Mouse (Mus musculus): ENCODE data around the gene Slc5a4b. TPM values are rescaled to one million over a fixed set of nuclear protein-coding genes. Genes with fewer than 3 reads are reported as not detected.
"Not testable (repeated sequence)": the region's sequence is repeated elsewhere in the genome, so short reads cannot be mapped to it uniquely, and the experiment has no call there.

The Slc5a4b gene
- polyA plus RNA-seq, 1 experiment from 2014 or later = not detected

- H3K4me3 ChIP-seq (replicated peaks) = no peak overlapping the region
- WGBS = 91% methylated on average over 8 of the region's 8 CpGs
- no peaks in the 10 kb centered on the region for H3K9me3 ChIP-seq
- H3K27ac ChIP-seq = no peak overlapping the region
- ATAC-seq = no peak
- no peak overlapping the region for H3K4me2 ChIP-seq (replicated peaks)
- H3K9ac ChIP-seq (replicated peaks) = no peak overlapping the region
- H3K4me1 ChIP-seq (replicated peaks) = no peaks in the 10 kb centered on the region
- H3K27me3 ChIP-seq = no peaks in the 10 kb centered on the region
- no peaks in the 10 kb centered on the region for H3K36me3 ChIP-seq
Observed at GRCm38 (mm10) chr10:76096580-76096979, 14.2 kb downstream of the Slc5a4b start.

- not testable (repeated sequence) for H3K36me3 ChIP-seq; H3K4me3 ChIP-seq (replicated peaks); H3K27ac ChIP-seq; H3K9me3 ChIP-seq; H3K27me3 ChIP-seq; ATAC-seq; H3K4me2 ChIP-seq (replicated peaks); H3K9ac ChIP-seq (replicated peaks); H3K4me1 ChIP-seq (replicated peaks)
- 91% methylated on average over 2 of the region's 2 CpGs for WGBS
Observed at GRCm38 (mm10) chr10:76077008-76077407, 33.8 kb downstream of the Slc5a4b start.

DNA sequence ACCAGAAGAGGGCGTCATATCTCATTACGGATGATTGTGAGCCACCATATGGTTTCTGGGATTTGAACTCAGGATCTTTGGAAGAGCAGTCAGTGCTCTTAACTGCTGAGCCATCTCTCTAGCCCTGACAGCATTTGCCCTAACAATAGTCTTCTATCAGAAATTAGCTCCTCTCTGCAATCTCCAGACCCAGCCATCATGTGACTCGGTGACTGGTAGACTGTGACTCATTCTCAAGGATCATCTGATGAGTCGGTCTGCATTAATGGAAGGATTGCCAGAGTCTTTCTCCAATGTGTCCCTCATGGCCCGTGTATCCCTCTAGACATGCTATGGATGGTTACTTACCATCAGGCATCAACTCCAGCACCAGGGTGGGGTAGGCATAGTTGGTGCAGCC, 38.7 kb downstream of the Slc5a4b start:
- H3K9ac ChIP-seq (replicated peaks); ATAC-seq; H3K36me3 ChIP-seq; H3K27ac ChIP-seq; H3K4me1 ChIP-seq (replicated peaks); H3K4me3 ChIP-seq (replicated peaks); H3K4me2 ChIP-seq (replicated peaks); H3K27me3 ChIP-seq; H3K9me3 ChIP-seq: not testable (repeated sequence)
- 95% methylated on average over 5 of the region's 5 CpGs for WGBS

DNA sequence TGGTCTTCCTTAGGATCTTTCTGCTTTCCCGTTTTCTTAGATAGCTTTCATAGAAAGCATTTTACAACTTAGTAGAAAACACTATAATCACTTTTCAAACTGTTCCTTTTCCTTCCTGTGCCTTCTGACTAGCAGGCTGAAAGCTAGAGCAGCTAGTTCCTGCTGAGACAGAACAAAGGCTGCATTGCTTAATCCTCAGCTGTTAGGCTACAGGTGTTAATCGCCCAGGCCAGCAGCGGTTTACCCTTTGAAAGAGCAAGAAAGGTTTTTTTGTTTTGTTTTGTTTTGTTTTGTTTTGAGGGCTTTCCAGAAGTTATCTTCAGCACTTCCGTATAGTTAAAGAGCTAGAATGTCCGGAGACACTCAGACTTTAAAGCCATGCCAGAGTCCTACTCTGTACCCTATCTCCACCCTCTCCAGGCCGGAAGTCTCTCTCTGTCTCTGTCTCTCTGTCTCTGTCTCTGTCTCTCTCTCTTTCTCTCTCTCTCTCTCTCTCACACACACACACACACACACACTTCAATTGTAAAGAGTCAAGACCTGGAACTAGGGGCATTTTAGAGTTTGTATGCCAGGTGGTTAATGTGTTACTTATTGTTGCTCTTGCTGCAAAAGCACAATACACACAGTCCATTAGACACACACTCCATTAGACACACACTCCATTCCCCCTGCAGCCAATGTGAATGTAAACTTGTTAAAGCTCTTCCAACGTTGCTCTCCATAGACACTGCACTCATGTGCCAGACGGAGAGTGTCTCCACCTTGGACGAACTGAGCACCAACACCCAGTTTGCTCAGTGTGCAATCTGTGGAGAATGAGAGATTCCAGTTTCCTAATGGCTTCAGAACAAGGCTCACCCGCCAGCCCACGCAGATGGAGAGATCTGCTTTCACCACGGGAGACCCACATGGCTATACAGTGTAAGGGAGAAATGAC, 42.8 kb downstream of the Slc5a4b start:
- 35% methylated on average over 12 of the region's 12 CpGs for WGBS
- Histone ChIP-seq H3K27me3 (no peaks in the 10 kb centered on the region), H3K27ac (no peak overlapping the region), H3K4me2 (replicated peaks) (no peak overlapping the region), H3K9ac (replicated peaks) (no peak overlapping the region), H3K4me1 (replicated peaks) (0 out of 2 replicates have a peak, but pooled peaks cover 3% of the 10 kb centered on the region), H3K4me3 (replicated peaks) (no peak overlapping the region), H3K9me3 (no peaks in the 10 kb centered on the region), H3K36me3 (no peaks in the 10 kb centered on the region)
- no peak for ATAC-seq

DNA sequence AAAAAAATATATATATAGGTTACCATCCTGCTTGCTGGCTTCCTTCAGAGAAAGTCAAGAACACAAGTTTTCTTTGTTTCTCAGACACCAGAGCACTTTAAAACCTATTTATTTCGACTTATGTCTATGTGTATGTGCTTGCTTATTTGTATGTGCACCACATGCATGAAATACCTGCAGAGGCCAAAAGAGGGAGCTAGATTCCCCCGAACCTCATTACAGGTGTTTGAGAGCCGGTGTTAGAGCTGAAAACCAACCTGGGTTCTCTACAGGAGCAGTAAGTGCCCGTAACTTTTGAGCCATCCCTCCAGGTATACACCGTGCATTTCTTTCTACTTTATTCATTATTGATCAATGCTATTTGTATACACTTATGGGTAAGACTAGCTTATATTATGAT, 48.3 kb downstream of the Slc5a4b start:
- Histone ChIP-seq H3K4me1 (replicated peaks) (no peaks in the 10 kb centered on the region), H3K9me3 (no peaks in the 10 kb centered on the region), H3K4me2 (replicated peaks) (no peak overlapping the region), H3K27ac (no peak overlapping the region), H3K9ac (replicated peaks) (no peak overlapping the region), H3K4me3 (replicated peaks) (no peak overlapping the region), H3K36me3 (no peaks in the 10 kb centered on the region), H3K27me3 (no peaks in the 10 kb centered on the region)
- no peak for ATAC-seq
- 92% methylated on average over 5 of the region's 5 CpGs for WGBS

GRCm38 (mm10) chr10:76051860-76052259, 58.9 kb downstream of the Slc5a4b start:
- H3K27ac ChIP-seq = no peak overlapping the region
- no peak overlapping the region for H3K4me2 ChIP-seq (replicated peaks)
- no peak overlapping the region for H3K9ac ChIP-seq (replicated peaks)
- no peaks in the 10 kb centered on the region for H3K27me3 ChIP-seq
- H3K9me3 ChIP-seq = no peaks in the 10 kb centered on the region
- ATAC-seq = no peak
- WGBS = 85% methylated on average over 11 of the region's 11 CpGs
- H3K4me3 ChIP-seq (replicated peaks) = no peak overlapping the region
- no peaks in the 10 kb centered on the region for H3K36me3 ChIP-seq
- no peaks in the 10 kb centered on the region for H3K4me1 ChIP-seq (replicated peaks)

DNA sequence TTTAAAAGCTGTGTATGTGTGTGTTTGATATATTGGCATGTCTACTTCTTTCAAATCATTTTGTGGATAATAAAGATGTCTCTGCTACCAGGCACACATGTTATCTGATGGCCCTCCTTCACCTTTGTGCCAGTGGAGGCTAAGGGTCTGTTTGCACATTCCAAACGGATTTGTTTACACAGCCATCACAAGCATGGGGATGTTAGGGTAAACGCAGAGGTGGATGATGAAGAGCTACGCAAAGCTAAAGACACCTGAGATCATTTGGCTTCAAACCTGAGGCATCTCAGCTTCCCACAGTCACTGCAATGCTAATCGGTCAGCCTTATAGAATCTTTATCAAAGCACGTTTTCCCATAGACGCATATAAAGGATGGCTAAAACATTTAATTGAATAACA, 61.8 kb downstream of the Slc5a4b start:
- Histone ChIP-seq H3K27ac (no peak overlapping the region), H3K27me3 (no peaks in the 10 kb centered on the region), H3K4me1 (replicated peaks) (no peaks in the 10 kb centered on the region), H3K4me2 (replicated peaks) (no peak overlapping the region), H3K4me3 (replicated peaks) (no peak overlapping the region), H3K9me3 (no peaks in the 10 kb centered on the region), H3K9ac (replicated peaks) (no peak overlapping the region), H3K36me3 (peaks cover 4% of the 10 kb centered on the region)
- 68% methylated on average over 6 of the region's 6 CpGs for WGBS
- ATAC-seq = no peak

DNA sequence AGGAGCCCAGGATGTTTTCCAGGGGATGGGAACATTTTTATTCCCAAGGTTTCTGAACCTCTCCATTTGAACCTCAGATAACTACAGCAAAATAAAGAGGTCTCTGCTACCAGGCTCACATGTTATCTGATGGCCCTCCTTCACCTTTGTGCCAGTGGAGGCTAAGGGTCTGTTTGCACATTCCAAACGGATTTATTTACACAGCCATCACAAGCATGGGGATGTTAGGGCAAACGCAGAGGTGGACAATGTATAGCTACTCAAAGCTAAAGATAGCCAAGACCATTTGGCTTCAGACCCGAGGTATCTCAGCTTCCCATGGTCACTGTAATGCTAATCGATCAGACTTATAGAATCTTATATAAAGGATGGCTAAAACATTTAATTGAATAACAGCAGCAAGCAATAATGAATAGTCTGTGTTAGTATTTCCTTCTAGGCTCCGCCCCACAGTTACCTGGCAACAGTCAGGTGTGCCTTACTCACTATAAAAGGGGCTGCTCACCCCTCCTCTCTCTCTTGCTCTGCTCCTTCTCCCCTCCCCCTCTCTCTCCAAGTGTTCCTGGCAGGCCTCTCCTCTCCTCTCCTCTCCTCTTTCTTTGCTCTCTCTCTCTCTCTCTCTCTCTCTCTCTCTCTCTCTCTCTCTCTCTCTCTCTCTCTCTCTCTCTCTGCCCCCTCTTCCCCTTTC, 63.4 kb downstream of the Slc5a4b start:
- WGBS = 62% methylated on average over 5 of the region's 5 CpGs

DNA sequence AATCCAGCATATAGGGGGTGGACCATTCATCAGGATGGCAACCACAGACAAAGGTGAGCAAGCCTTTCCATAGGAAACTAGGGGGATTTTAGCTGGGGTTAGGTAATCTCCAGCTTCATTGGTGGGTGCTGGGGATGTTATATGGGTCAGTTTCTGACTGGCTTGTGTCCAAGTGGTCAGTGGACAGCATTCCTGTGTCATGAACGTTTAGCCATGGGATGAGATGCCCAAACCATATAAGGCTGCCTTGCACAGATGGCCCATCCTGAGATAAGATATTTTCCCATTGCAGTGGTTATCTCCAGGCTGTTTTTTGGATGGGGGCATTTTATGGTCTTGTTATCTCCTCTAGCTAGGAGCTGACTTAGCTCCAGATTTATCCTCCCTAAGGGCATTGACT, 64.0 kb downstream of the Slc5a4b start:
- WGBS = 66% methylated on average over 1 of the region's 1 CpGs
- ATAC-seq = no peak

More for the DNA sequence above, 63.4 kb downstream of the Slc5a4b start:
- Histone ChIP-seq H3K4me2 (replicated peaks) (no peak overlapping the region), H3K27ac (no peak overlapping the region), H3K4me3 (replicated peaks) (no peak overlapping the region), H3K4me1 (replicated peaks) (no peaks in the 10 kb centered on the region), H3K27me3 (no peaks in the 10 kb centered on the region), H3K36me3 (peaks cover 15% of the 10 kb centered on the region), H3K9ac (replicated peaks) (no peak overlapping the region), H3K9me3 (no peaks in the 10 kb centered on the region)
- no peak for ATAC-seq

GRCm38 (mm10) chr10:76045343-76045742, 65.4 kb downstream of the Slc5a4b start:
- no peak for ATAC-seq
- H3K4me3 ChIP-seq (replicated peaks) = no peak overlapping the region
- WGBS = 48% methylated on average over 5 of the region's 5 CpGs

More for the DNA sequence above, 64.0 kb downstream of the Slc5a4b start:
- Histone ChIP-seq H3K9ac (replicated peaks) (no peak overlapping the region), H3K4me1 (replicated peaks) (no peaks in the 10 kb centered on the region), H3K4me3 (replicated peaks) (no peak overlapping the region), H3K36me3 (peaks cover 15% of the 10 kb centered on the region), H3K4me2 (replicated peaks) (no peak overlapping the region), H3K9me3 (no peaks in the 10 kb centered on the region), H3K27ac (no peak overlapping the region), H3K27me3 (no peaks in the 10 kb centered on the region)

DNA sequence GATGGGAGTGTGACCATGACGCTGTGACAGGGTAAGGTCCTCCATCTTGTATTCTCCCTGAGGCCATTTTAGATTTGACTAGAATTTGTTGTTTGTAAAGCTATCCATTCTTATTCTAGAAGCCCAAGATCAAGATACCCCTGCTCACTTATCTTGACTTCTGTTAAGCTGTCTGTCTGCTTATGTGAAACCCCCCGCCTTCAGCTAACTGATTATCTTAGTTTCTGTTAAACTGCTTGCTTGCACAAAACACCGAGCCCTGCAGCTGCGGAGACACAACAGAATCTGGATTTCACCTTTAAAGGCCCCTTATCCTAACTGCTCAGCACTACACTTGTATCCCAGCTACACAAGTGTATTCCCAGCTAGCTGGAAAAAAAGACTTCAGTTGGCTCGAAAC, 73.8 kb downstream of the Slc5a4b start:
- no peak for ATAC-seq
- no peak overlapping the region for H3K27ac ChIP-seq
- WGBS = 97% methylated on average over 5 of the region's 5 CpGs
- peaks cover 15% of the 10 kb centered on the region for H3K4me1 ChIP-seq (replicated peaks)
- no peak overlapping the region for H3K4me2 ChIP-seq (replicated peaks)
- H3K4me3 ChIP-seq (replicated peaks) = no peak overlapping the region
- no peaks in the 10 kb centered on the region for H3K9me3 ChIP-seq
- H3K36me3 ChIP-seq = peaks cover 59% of the 10 kb centered on the region
- no peaks in the 10 kb centered on the region for H3K27me3 ChIP-seq
- H3K9ac ChIP-seq (replicated peaks) = no peak overlapping the region

More at GRCm38 (mm10) chr10:76045343-76045742, 65.4 kb downstream of the Slc5a4b start:
- Histone ChIP-seq H3K4me2 (replicated peaks) (no peak overlapping the region), H3K27ac (no peak overlapping the region), H3K4me1 (replicated peaks) (no peaks in the 10 kb centered on the region), H3K36me3 (peaks cover 29% of the 10 kb centered on the region), H3K9me3 (no peaks in the 10 kb centered on the region), H3K27me3 (no peaks in the 10 kb centered on the region), H3K9ac (replicated peaks) (no peak overlapping the region)

DNA sequence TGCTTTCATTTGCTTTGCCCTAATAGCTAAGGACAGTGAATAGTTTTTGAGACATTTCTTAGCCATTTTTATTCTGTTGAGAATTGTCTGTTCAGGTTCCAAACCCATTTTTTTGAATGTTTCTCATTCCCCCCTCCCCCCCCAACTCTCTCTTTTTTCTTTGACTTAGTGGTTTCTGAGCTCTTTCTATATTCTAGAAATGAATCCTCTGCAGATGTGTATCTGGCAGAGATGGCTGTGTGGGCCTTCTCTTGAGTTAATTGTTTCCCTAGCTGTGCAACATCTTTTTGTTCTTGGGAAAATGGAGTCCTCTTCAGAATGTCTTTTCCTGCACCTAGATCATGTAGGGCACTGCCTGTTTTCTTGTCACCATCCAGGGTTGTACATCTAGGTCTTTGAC, 75.5 kb downstream of the Slc5a4b start:
- Histone ChIP-seq H3K4me3 (replicated peaks) (no peak overlapping the region), H3K27me3 (no peaks in the 10 kb centered on the region), H3K4me2 (replicated peaks) (no peak overlapping the region), H3K36me3 (peaks cover 45% of the 10 kb centered on the region), H3K27ac (no peak overlapping the region), H3K4me1 (replicated peaks) (peaks cover 17% of the 10 kb centered on the region), H3K9me3 (no peaks in the 10 kb centered on the region), H3K9ac (replicated peaks) (no peak overlapping the region)
- ATAC-seq = no peak

All from midbrain, embryonic 13.5 days (tissue).